Mouse (Mus musculus): ENCODE measurements around the gene Selenoh.

Selenoh gene

GRCm38 (mm10) chr2:84632001-84632400 is 38.6 kb downstream of the Selenoh start:
- no peak for DNase-seq (ENCODE audit: low spot score)

- DNase-seq (ENCODE audit: low spot score) = no peak
Observed at GRCm38 (mm10) chr2:84627036-84627435, 43.5 kb downstream of the Selenoh start.

GRCm38 (mm10) chr2:84626366-84626975 is 44.1 kb downstream of the Selenoh start:
- DNase-seq (ENCODE audit: low spot score) = no peak

- no peak for DNase-seq (ENCODE audit: low spot score)
Observed at GRCm38 (mm10) chr2:84624201-84624600, 46.4 kb downstream of the Selenoh start.

- DNase-seq (ENCODE audit: low spot score) = no peak
Observed at GRCm38 (mm10) chr2:84623428-84624119, 47.0 kb downstream of the Selenoh start.

GRCm38 (mm10) chr2:84622668-84623067 is 47.9 kb downstream of the Selenoh start:
- no peak for DNase-seq (ENCODE audit: low spot score)

- no peak for DNase-seq (ENCODE audit: low spot score)
Observed at GRCm38 (mm10) chr2:84619646-84620340, 50.8 kb downstream of the Selenoh start.
